Mouse (Mus musculus) kidney, adult 2 months (tissue): ENCODE data around the gene Zfp90.

Experiments used
- CTCF ChIP-seq: fragments of 200-500 bp; conservative IDR thresholded peaks from 2 replicates; pipeline ENCODE4 v1.5.1; 2011; ENCODE audit warnings: low read depth, mild to moderate bottlenecking, control low read depth, low read length, moderate library complexity, mixed read lengths; ENCODE audit not compliant: insufficient read depth, insufficient read length
- POLR2A ChIP-seq: fragments of 200-500 bp; IDR thresholded peaks from one replicate; pipeline ENCODE4 v1.6.1; 2011; ENCODE audit warnings: low read depth, low read length, control low read depth

DNA sequence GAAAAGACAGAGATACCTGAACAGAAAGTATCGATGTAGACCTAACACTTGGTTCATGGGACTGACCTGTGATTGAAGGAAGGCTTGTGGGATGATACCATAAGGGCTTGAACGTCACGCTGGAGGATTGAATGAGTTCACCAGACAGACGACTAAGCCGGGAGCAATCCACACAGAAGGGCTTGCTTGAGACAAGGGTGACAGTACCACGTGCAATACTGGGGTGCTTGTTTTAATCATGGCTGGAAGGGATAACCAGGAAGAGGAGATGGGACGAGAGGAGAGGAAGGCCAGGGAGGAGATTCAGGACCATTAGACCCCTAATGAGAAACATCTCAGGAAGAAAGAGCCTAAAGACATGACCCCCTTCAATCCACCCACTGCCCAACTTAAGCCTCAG, 4.6 kb upstream of the Zfp90 start:
- no peak for TF ChIP-seq CTCF
- no peak for TF ChIP-seq POLR2A
